Mouse (Mus musculus): ENCODE measurements around the gene Tenm3.

DNA sequence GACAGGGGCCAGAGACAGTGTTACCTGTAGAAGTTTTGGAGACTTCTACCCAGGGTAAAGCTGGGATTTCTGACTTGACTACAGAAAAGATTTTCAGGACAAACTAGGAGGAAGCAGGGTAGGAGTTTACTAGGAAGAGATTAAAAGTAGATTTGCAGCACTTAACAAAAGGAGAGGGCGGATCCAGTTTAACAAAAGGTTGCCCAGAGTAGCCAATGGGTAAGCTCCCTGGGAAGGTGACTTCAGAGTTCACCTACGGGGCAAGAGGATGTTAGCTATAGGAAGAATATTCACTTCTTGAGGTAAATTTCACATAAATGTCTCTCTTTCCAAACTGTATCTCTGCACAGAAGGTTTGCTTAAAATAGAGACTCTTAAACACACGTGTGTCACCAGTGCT lies 641.1 kb downstream of the Tenm3 start:
- TF ChIP-seq ZMIZ1 (IDR thresholded peaks at IDR 0.05; ENCODE audit: low read depth, low read length): no peak
- TF ChIP-seq POLR2AphosphoS2 (IDR thresholded peaks at IDR 0.05; ENCODE audit: low read depth, low read length): no peak
- no peak for TF ChIP-seq TCF12 (IDR thresholded peaks at IDR 0.05; ENCODE audit: low read depth, low read length)

Measured in CH12.LX (cell line).